Mouse (Mus musculus): ENCODE measurements around the gene Tas2r121.
"Not testable (repeated sequence)": the region's sequence is repeated elsewhere in the genome, so short reads cannot be mapped to it uniquely, and the experiment has no call there.

Gene Tas2r121

DNA sequence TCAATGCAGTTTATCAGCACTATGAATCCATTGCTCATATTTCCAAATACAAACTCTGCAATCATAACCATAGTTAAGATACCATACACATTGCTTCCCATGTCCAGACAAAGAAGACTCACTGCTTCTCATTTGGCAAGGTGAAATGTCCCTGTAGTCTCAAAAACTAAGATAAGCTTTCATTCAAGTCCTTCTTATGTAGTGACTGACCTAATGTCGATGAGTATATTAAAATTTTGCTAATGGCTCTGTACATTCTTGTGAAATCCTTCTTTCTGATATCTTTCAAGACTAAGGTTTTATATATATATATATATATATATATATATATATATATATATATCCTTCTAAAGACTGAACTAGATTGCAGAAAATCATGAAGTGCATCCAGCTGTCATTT, at the start of gene Tas2r121:
Gene Tas2r121, minus strand, starts transcription at position 101 of the 400 bp plus-strand sequence.
- no peak for DNase-seq (ENCODE audit: low read depth, low spot score)

DNA sequence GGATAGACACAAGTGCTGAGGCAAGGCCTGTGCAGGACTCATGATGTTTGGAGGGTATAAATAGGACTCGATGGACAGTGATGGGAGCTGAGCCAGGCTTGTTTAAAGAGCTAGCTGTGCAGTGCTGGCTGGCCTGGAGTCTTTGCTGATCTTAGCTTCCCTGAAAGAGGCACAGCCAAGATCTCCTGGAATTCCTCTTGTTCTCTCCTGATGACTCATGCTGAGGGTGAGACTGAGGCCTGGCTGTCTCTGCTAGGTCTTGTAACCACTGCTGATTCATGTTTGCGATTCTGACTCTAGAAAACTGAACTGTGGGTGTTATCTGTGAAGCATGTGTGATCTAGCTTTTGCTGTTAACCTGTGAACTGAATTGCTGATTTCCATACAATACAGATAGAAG, 49.4 kb upstream of the Tas2r121 start:
- DNase-seq (ENCODE audit: low read depth, low spot score), result no peak

DNA sequence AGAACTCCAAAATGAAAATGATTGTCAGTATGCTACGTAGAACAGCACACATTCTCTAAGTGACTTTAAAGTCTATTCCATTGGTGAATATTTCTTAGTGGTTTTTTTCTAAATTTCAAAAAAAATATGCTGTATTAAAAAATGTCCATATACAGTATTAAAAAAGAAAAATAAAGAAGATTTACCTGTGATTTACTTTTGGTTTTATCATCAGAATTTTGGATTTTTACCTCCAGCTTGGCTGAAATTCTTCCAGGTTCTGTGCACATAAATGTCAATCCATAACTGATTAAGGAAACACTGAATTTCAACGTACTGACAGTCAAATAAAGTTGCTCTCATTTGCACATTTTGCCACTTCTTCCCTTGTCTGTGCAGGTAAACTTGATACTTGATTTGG, 37.1 kb upstream of the Tas2r121 start, which contains the start of gene Tas2r115:
Gene Tas2r115, minus strand, starts transcription at position 101 of the 400 bp plus-strand sequence.
- DNase-seq (ENCODE audit: low read depth, low spot score), result no peak

DNA sequence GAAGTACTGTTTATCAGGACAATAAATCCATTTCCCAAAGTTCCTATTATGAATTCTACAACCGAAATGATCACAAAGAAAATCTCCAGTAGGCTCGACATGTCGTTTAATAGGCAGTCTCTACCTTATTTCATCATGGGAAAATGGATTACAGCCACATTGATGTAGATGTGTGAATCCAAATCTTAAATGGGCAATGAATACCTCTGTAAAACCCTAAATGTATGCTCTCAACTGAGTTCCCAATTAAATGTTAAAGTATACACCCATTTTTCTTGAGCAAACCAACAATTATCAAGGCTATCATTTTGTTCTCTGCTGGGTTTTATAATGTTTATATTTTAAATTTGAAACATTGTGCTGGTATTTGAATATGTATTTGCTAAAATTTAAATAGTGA, 11.0 kb upstream of the Tas2r121 start, which contains the start of gene Tas2r122:
Gene Tas2r122, minus strand, starts transcription at position 101 of the 400 bp plus-strand sequence.
- DNase-seq (ENCODE audit: low read depth, low spot score), result no peak

DNA sequence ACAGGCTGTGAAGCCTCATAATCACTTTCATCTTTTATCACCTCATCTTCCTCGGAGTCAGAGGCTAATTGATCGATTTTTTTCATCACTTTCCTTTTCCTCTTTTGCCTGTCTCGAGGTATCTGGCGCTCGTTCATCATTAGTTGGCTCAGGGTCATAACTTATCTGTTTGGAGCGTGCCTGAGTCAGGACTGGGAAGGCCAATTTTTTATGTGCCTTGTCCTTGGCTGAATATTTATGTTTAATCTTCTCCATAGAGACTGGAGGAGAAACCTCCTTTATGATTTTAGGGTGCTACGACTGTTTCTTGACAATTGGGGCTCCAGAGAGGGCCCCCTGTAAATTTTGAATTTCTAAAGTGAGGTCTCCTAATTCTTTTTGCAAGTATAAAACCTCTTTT, 9.2 kb downstream of the Tas2r121 start:
- not testable (repeated sequence) for DNase-seq (ENCODE audit: low read depth, low spot score)

DNA sequence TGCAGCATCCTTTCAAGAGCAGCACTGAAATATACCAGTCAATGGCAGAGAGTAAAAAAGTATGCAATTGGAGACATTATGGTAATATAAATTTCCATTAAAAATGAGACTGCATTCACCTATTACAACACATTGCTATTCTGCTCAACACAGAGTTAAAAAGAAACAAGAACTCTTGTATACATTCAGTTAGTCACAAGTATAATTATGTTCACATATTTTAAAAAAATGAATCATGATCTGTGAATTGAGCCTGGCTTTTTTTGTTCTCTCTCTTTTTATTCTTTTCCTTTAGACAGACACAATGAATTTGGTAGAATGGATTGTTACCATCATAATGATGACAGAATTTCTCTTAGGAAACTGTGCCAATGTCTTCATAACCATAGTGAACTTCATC, 44.2 kb downstream of the Tas2r121 start, which contains the start of gene Tas2r120:
Gene Tas2r120, plus strand, starts transcription at position 301 of the 400 bp plus-strand sequence.
- DNase-seq (ENCODE audit: low read depth, low spot score), result no peak

DNA sequence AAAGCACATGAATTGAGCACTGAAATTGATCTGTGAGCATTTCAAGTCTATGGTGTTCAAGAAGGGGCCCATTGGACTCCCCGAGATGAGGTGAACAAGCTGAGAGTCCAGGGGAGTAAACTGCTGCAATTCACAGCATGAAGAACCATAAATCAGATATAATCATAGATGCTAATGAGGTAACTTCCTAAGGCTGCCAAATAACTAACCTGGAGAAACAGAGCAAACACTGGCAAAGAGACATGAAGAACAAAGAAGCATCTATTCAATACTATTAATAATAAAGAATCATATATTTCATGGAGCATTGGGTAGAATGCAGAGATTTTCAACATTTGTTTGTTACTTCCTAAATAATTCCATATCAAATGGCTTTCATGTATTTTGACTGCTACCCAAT, 49.4 kb downstream of the Tas2r121 start, which contains the start of gene A630073D07Rik:
Gene A630073D07Rik, minus strand, starts transcription at position 101 of the 400 bp plus-strand sequence.
- no peak for DNase-seq (ENCODE audit: low read depth, low spot score)
